Mouse (Mus musculus) frontal cortex, adult 2 months (tissue): ENCODE results near the gene Vmn2r38. TPM values are rescaled to one million over a fixed set of nuclear protein-coding genes. Genes with fewer than 3 reads are reported as not detected.
"Not testable (repeated sequence)": the region's sequence is repeated elsewhere in the genome, so short reads cannot be mapped to it uniquely, and the experiment has no call there.

Experiments used
- DNase-seq, 2 experiments: peaks; one replicate each; pipeline ENCODE4 v3.0.0; 2022; ENCODE audit warnings: low spot score in 1 of 2; ENCODE audit errors: extremely low spot score in 1 of 2
- polyA plus RNA-seq: library from polyadenylated mRNA; depleted of rRNA; stranded (reverse); fragments of >200 nt; gene quantifications from 2 replicates; pipeline ENCODE4 v1.2.3, GENCODE M21; 2012; rRNA removed

Gene Vmn2r38
- polyA plus RNA-seq = not detected in 2 replicates

- DNase-seq = not testable (repeated sequence)
Measured at GRCm38 (mm10) chr7:9097781-9098180, at the start of gene Vmn2r38. Vmn2r38 (minus strand) TSS chr7:9097881.

- DNase-seq = not testable (repeated sequence)
Measured at GRCm38 (mm10) chr7:9065353-9065752, 32.3 kb downstream of the Vmn2r38 start.

- DNase-seq = not testable (repeated sequence)
Measured at GRCm38 (mm10) chr7:9030698-9031097, 67.0 kb downstream of the Vmn2r38 start, which contains the start of gene Vmn2r39. Vmn2r39 (minus strand) TSS chr7:9030798.

Other genes starting within 250 kb of the Vmn2r38 start
- gene Vmn2r40, start 166.4 kb downstream of the Vmn2r38 start, polyA plus RNA-seq = not detected in 2 replicates
- not detected in 2 replicates for gene Vmn2r39, start 67.1 kb downstream of the Vmn2r38 start, polyA plus RNA-seq
- not detected in 2 replicates for gene Vmn2r37, start 125.8 kb upstream of the Vmn2r38 start, polyA plus RNA-seq